Mouse (Mus musculus) kidney, postnatal 0 days (tissue): Measurements from ENCODE around the gene Krt10. TPM values are rescaled to one million over a fixed set of nuclear protein-coding genes. Genes with fewer than 3 reads are reported as not detected.

Experiments used
- ATAC-seq: fragments of 200-750 bp; cut with Nextera tagmentation; replicated peaks from 2 replicates; pipeline ENCODE4 v1.8.0; 2017; ENCODE audit warnings: low read depth, moderate number of reproducible peaks, moderate TSS enrichment, moderate library complexity; ENCODE audit not compliant: low FRiP score
- DNase-seq: peaks from one replicate; pipeline ENCODE4 v3.0.0-alpha.2; 2016; ENCODE audit warnings: low spot score
- H3K27ac ChIP-seq: fragments of 300-500 bp; sonication (generic); 2 replicates; pipeline ENCODE4 v1.5.1; 2014; ENCODE audit warnings: mild to moderate bottlenecking
- H3K27me3 ChIP-seq: fragments of 300-500 bp; sonication (generic); 2 replicates; pipeline ENCODE4 v1.6.1; 2014; ENCODE audit warnings: low read length, mixed read lengths; ENCODE audit not compliant: insufficient read depth
- H3K36me3 ChIP-seq: fragments of 300-500 bp; sonication (generic); 2 replicates; pipeline ENCODE4 v1.6.1; 2014; ENCODE audit warnings: low read length, mixed read lengths; ENCODE audit not compliant: insufficient read depth
- H3K4me1 ChIP-seq: fragments of 300-500 bp; sonication (generic); replicated peaks from 2 replicates; pipeline ENCODE4 v1.6.1; 2014; ENCODE audit warnings: antibody characterized with exemption, low read length, mixed read lengths; ENCODE audit not compliant: insufficient read depth
- H3K4me2 ChIP-seq: fragments of 300-500 bp; sonication (generic); 2 replicates; pipeline ENCODE4 v1.6.1; 2014; ENCODE audit warnings: mild to moderate bottlenecking, low read length, moderate library complexity, mixed read lengths
- H3K4me3 ChIP-seq: fragments of 300-500 bp; sonication (generic); replicated peaks from 2 replicates; pipeline ENCODE4 v1.5.1; 2014; ENCODE audit warnings: low read depth, low read length
- H3K9ac ChIP-seq: fragments of 300-500 bp; sonication (generic); 2 replicates; pipeline ENCODE4 v1.6.1; 2014; ENCODE audit warnings: low read depth, low read length
- H3K9me3 ChIP-seq: fragments of 300-500 bp; sonication (generic); replicated peaks from 2 replicates; pipeline ENCODE4 v1.6.1; 2016; ENCODE audit warnings: low read length, inconsistent platforms, mixed read lengths
- CTCF ChIP-seq: IDR thresholded peaks from 2 replicates; pipeline ENCODE4 v1.5.1; 2016; ENCODE audit warnings: antibody characterized with exemption, low read depth, mild to moderate bottlenecking, moderate library complexity
- WGBS: fragments of 180-500 bp; shearing (Covaris S2); extraction: QIAGEN DNeasy Blood & Tissue Kit; methylation state at CpG from one replicate; pipeline ENCODE4 v1.1.7; 2014; 5-methylcytosine and 5-hydroxymethylcytosine counted together
- polyA plus RNA-seq: library from polyadenylated mRNA; unstranded; fragments of >200 nt; fragmentation: Nextera tagmentation; extraction: Ambion mirVana; gene quantifications from 2 replicates; pipeline ENCODE4 v1.2.1, GENCODE M21; 2015

Gene Krt10
- polyA plus RNA-seq, 1 experiment from 2014 or later: 42.6 TPM

DNA sequence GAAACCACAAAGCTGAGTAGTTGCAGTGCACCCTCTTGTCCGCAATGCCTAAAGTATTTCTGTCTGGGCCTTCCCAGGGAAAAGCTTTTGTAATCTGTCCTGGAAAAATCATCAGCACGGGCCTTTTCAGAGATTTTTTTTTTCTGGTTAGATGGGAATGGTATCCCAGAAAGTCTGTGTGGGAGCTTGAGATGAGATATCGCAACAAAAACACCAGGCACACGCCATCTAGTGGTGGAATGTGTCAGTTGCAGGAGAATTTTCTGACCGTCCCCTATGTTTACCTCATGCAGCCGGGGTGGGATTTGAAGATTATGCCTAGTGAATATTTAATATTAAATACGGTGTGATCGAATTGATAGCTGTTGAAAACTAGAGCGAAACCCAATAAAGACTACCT, 24.8 kb downstream of the Krt10 start:
- peak; percentile 73 for TF ChIP-seq CTCF
- no peak overlapping the region for H3K9ac ChIP-seq
- WGBS: 26% methylated on average over 9 of the region's 9 CpGs
- no peaks in the 10 kb centered on the region for H3K9me3 ChIP-seq
- H3K36me3 ChIP-seq: no peaks in the 10 kb centered on the region
- H3K27ac ChIP-seq: no peak overlapping the region
- ATAC-seq: no peak
- DNase-seq: peak; percentile 73
- no peak overlapping the region for H3K4me2 ChIP-seq
- no peaks in the 10 kb centered on the region for H3K4me1 ChIP-seq
- no peaks in the 10 kb centered on the region for H3K27me3 ChIP-seq
- no peak overlapping the region for H3K4me3 ChIP-seq

DNA sequence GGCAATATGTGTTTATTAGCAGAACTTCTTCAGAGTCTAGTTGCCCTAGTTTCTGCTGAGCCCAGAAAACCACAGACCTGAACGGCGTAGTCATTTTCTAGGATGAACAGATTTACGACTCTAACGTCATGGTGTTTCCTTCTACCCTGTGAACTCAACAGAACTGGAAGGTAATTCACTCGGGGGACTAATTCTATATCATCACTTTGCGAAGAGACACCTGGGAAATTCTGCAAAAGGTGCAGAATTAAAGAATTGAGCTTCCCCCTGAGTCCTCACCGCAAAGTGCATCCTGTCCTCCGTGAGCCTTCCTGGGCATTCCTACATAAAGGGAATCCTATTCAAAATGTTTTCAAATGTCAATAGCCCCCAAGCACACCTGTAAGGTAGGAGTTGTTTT, 27.7 kb downstream of the Krt10 start:
- H3K4me3 ChIP-seq: no peak overlapping the region
- 69% methylated on average over 8 of the region's 8 CpGs for WGBS
- no peak overlapping the region for H3K27ac ChIP-seq
- no peaks in the 10 kb centered on the region for H3K27me3 ChIP-seq
- no peak overlapping the region for H3K4me2 ChIP-seq
- no peaks in the 10 kb centered on the region for H3K9me3 ChIP-seq
- H3K4me1 ChIP-seq: no peaks in the 10 kb centered on the region
- TF ChIP-seq CTCF: no peak
- H3K36me3 ChIP-seq: no peaks in the 10 kb centered on the region
- ATAC-seq (no peak), DNase-seq (no peak)
- H3K9ac ChIP-seq: no peak overlapping the region

DNA sequence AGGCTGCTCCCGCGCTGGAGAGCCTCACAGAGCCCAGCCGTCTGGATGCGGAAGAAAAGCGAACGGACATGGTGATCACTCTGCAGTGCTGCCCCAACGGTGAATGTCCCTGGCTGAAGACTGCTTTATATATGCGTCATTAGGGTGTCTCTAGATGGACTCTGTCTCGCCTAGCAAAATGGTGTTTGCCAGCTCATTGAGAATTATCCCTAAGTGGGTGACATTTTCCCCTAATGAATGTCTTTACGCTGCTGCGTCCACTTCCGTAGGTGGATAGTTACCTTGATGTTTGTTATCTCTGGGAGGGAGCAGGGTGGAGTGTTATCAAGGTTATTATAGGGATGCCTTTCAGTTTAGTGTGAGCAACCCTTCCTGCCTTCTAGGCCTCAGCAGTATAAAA, 38.2 kb downstream of the Krt10 start, which contains the start of gene Krt27:
Gene Krt27, minus strand, starts transcription at position 101 of the 400 bp plus-strand sequence.
- no peak within 1 kb of the TSS for H3K4me3 ChIP-seq
- no peaks in the 10 kb centered on the region for H3K27me3 ChIP-seq
- no peaks in the 10 kb centered on the region for H3K36me3 ChIP-seq
- H3K9ac ChIP-seq: no peak within 1 kb of the TSS
- H3K4me1 ChIP-seq: no peaks in the 10 kb centered on the region
- H3K9me3 ChIP-seq: no peaks in the 10 kb centered on the region
- TF ChIP-seq CTCF: no peak
- ATAC-seq (no peak), DNase-seq (no peak)
- no peak within 1 kb of the TSS for H3K27ac ChIP-seq
- H3K4me2 ChIP-seq: no peak within 1 kb of the TSS
- WGBS: 73% methylated on average over 12 of the region's 12 CpGs

DNA sequence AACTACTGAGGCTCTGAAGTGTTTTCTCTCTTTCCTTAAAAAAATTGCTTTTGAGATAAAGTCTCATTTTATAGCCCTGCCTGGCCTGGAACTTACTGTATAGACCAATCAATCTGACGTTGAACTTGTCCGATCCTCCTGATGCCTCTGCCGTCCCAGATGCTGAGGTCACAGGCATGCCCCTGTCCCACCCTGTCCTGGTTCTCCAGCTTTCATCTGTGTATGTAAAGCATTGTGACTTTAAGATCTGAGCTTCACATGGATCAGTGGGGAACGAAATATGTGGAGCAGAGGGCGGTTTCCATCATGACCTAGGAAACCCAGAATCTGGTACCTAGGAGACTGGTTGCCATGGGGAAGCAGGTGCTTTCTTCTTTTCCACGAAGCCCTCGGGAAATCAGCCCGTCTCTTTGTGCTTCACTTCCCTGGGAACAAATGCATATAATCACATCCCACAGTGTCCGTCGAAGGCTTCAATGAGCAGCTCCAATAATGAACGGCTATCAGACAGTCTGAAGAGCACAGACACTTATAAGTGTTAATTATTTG, 49.8 kb downstream of the Krt10 start:
- TF ChIP-seq CTCF: no peak
- Histone ChIP-seq H3K4me1 (no peaks in the 10 kb centered on the region), H3K27me3 (no peaks in the 10 kb centered on the region), H3K27ac (no peak overlapping the region), H3K4me2 (no peak overlapping the region), H3K9ac (no peak overlapping the region), H3K36me3 (no peaks in the 10 kb centered on the region), H3K4me3 (no peak overlapping the region), H3K9me3 (no peaks in the 10 kb centered on the region)
- no peak for DNase-seq
- 70% methylated on average over 11 of the region's 11 CpGs for WGBS
- no peak for ATAC-seq

DNA sequence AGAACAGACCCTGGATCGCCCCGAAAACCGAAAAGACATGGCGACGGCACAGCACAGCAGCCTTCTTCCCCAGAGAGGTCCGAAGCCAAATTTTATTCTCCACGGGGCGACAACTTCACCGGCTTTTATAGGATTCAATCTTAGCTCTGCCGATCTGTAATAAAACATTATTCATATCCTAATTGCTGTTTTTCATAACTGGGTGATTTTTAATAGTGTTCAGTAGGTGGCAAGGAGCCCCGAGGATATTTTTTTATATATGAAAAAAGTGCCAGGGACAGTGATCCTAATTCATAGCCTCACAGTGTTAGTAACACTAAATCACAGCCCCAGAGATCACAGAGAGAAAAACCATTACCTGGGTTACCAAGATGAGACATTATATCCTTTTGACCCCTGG, 51.3 kb downstream of the Krt10 start, which contains the start of gene Krt26:
Gene Krt26, minus strand, starts transcription at position 101 of the 400 bp plus-strand sequence.
- Histone ChIP-seq H3K4me2 (no peak within 1 kb of the TSS), H3K9ac (no peak within 1 kb of the TSS), H3K27me3 (no peaks in the 10 kb centered on the region), H3K9me3 (no peaks in the 10 kb centered on the region), H3K4me1 (no peaks in the 10 kb centered on the region), H3K36me3 (no peaks in the 10 kb centered on the region), H3K27ac (no peak within 1 kb of the TSS), H3K4me3 (no peak within 1 kb of the TSS)
- DNase-seq: no peak
- 93% methylated on average over 11 of the region's 11 CpGs for WGBS
- ATAC-seq: no peak
- TF ChIP-seq CTCF: no peak

Other genes with a start within 250 kb of the Krt10 start
- gene Ccr7, start 234.3 kb downstream of the Krt10 start, polyA plus RNA-seq: 0.08 and 0.19 TPM in 2 replicates
- gene Smarce1, start 158.3 kb downstream of the Krt10 start, polyA plus RNA-seq: 154 and 196 TPM in 2 replicates
- 0.29 and 0.33 TPM in 2 replicates for gene Krt222, start 145.3 kb downstream of the Krt10 start, polyA plus RNA-seq
- not detected in 2 replicates for gene Krt24, start 104.1 kb downstream of the Krt10 start, polyA plus RNA-seq
- 0.08 and 0.09 TPM in 2 replicates for gene Krt25, start 66.4 kb downstream of the Krt10 start, polyA plus RNA-seq
- not detected in 2 replicates for gene Krt26, start 51.4 kb downstream of the Krt10 start, polyA plus RNA-seq
- gene Krt27, start 38.3 kb downstream of the Krt10 start, polyA plus RNA-seq: not detected in 2 replicates
- gene Krt28, start 14.5 kb downstream of the Krt10 start, polyA plus RNA-seq: 0.32 TPM in 1 of 2 replicates, not detected in the other
- gene Krt12, start 32.9 kb upstream of the Krt10 start, polyA plus RNA-seq: not detected in 2 replicates
- 3.6 and 5.0 TPM in 2 replicates for gene Krt20, start 48.8 kb upstream of the Krt10 start, polyA plus RNA-seq
- 30.6 and 31.8 TPM in 2 replicates for gene Krt23, start 103.8 kb upstream of the Krt10 start, polyA plus RNA-seq
- 0.45 and 0.46 TPM in 2 replicates for gene Krt39, start 132.0 kb upstream of the Krt10 start, polyA plus RNA-seq
- gene Krt40, start 153.8 kb upstream of the Krt10 start, polyA plus RNA-seq: not detected in 2 replicates
- not detected in 2 replicates for gene Krtap3-3, start 161.5 kb upstream of the Krt10 start, polyA plus RNA-seq
- gene Krtap3-2, start 167.5 kb upstream of the Krt10 start, polyA plus RNA-seq: not detected in 2 replicates
- not detected in 2 replicates for gene Gm11939, start 170.1 kb upstream of the Krt10 start, polyA plus RNA-seq
- not detected in 2 replicates for gene Krtap3-1, start 177.3 kb upstream of the Krt10 start, polyA plus RNA-seq
- gene Krtap1-5, start 191.7 kb upstream of the Krt10 start, polyA plus RNA-seq: not detected in 2 replicates
- not detected in 2 replicates for gene Krtap1-4, start 194.3 kb upstream of the Krt10 start, polyA plus RNA-seq
- not detected in 2 replicates for gene Krtap1-3, start 202.0 kb upstream of the Krt10 start, polyA plus RNA-seq
- gene Krtap9-3, start 208.7 kb upstream of the Krt10 start, polyA plus RNA-seq: not detected in 2 replicates
- gene Gm11938, start 213.9 kb upstream of the Krt10 start, polyA plus RNA-seq: not detected in 2 replicates
- gene Gm11937, start 220.8 kb upstream of the Krt10 start, polyA plus RNA-seq: not detected in 2 replicates
- gene Krtap2-4, start 225.5 kb upstream of the Krt10 start, polyA plus RNA-seq: not detected in 2 replicates
- gene Gm11562, start 231.1 kb upstream of the Krt10 start, polyA plus RNA-seq: not detected in 2 replicates
- gene Krtap4-1, start 238.9 kb upstream of the Krt10 start, polyA plus RNA-seq: not detected in 2 replicates
- not detected in 2 replicates for gene Krtap4-2, start 245.7 kb upstream of the Krt10 start, polyA plus RNA-seq